Mouse (Mus musculus) spleen, embryonic (tissue): ENCODE measurements around the gene Clstn2.

Experiments
- CTCF ChIA-PET: fragments of 350-600 bp; sonication (Branson Sonifier 250); formaldehyde crosslinking; loops from one replicate; lab custom pipeline; 2022; lab: Charles Lee

Clstn2 gene

GRCm38 (mm10) chr9:97950378-97951006 is 82.5 kb downstream of the Clstn2 start:
- CTCF ChIA-PET: no interaction called here

- CTCF ChIA-PET: no interaction called here
Measured at GRCm38 (mm10) chr9:97919326-97919725, 113.7 kb downstream of the Clstn2 start.

- CTCF ChIA-PET: no interaction called here
Measured at GRCm38 (mm10) chr9:97891415-97891814, 141.6 kb downstream of the Clstn2 start.

GRCm38 (mm10) chr9:97883336-97883735 is 149.6 kb downstream of the Clstn2 start:
- CTCF ChIA-PET: no interaction called here

GRCm38 (mm10) chr9:97867013-97867700 is 165.8 kb downstream of the Clstn2 start:
- CTCF ChIA-PET: no interaction called here

- CTCF ChIA-PET: no interaction called here
Measured at GRCm38 (mm10) chr9:97852859-97853258, 180.1 kb downstream of the Clstn2 start.

- CTCF ChIA-PET: no interaction called here
Measured at GRCm38 (mm10) chr9:97847873-97848838, 184.8 kb downstream of the Clstn2 start.

- CTCF ChIA-PET: no interaction called here
Measured at GRCm38 (mm10) chr9:97842054-97842453, 190.9 kb downstream of the Clstn2 start.

GRCm38 (mm10) chr9:97831216-97831615 is 201.8 kb downstream of the Clstn2 start:
- CTCF ChIA-PET: no interaction called here

GRCm38 (mm10) chr9:97829919-97830318 is 203.1 kb downstream of the Clstn2 start:
- CTCF ChIA-PET: no interaction called here

GRCm38 (mm10) chr9:97827689-97828088 is 205.3 kb downstream of the Clstn2 start:
- CTCF ChIA-PET: no interaction called here

GRCm38 (mm10) chr9:97826077-97826947 is 206.7 kb downstream of the Clstn2 start:
- CTCF ChIA-PET: no interaction called here

GRCm38 (mm10) chr9:97817116-97817515 is 215.9 kb downstream of the Clstn2 start:
- CTCF ChIA-PET: no interaction called here

GRCm38 (mm10) chr9:97816143-97816805 is 216.7 kb downstream of the Clstn2 start:
- CTCF ChIA-PET: no interaction called here

GRCm38 (mm10) chr9:97813157-97813556 is 219.8 kb downstream of the Clstn2 start:
- CTCF ChIA-PET: no interaction called here

GRCm38 (mm10) chr9:97807031-97807430 is 225.9 kb downstream of the Clstn2 start:
- CTCF ChIA-PET: no interaction called here

- CTCF ChIA-PET: no interaction called here
Measured at GRCm38 (mm10) chr9:97793661-97794060, 239.3 kb downstream of the Clstn2 start.

- CTCF ChIA-PET: no interaction called here
Measured at GRCm38 (mm10) chr9:97788151-97788670, 244.8 kb downstream of the Clstn2 start.

- CTCF ChIA-PET: no interaction called here
Measured at GRCm38 (mm10) chr9:97780032-97780616, 252.9 kb downstream of the Clstn2 start.

GRCm38 (mm10) chr9:97775770-97776169 is 257.2 kb downstream of the Clstn2 start:
- CTCF ChIA-PET: no interaction called here
